Comparison of ENCODE assay signal across 8 mouse cellular contexts in the genomic region with DNA sequence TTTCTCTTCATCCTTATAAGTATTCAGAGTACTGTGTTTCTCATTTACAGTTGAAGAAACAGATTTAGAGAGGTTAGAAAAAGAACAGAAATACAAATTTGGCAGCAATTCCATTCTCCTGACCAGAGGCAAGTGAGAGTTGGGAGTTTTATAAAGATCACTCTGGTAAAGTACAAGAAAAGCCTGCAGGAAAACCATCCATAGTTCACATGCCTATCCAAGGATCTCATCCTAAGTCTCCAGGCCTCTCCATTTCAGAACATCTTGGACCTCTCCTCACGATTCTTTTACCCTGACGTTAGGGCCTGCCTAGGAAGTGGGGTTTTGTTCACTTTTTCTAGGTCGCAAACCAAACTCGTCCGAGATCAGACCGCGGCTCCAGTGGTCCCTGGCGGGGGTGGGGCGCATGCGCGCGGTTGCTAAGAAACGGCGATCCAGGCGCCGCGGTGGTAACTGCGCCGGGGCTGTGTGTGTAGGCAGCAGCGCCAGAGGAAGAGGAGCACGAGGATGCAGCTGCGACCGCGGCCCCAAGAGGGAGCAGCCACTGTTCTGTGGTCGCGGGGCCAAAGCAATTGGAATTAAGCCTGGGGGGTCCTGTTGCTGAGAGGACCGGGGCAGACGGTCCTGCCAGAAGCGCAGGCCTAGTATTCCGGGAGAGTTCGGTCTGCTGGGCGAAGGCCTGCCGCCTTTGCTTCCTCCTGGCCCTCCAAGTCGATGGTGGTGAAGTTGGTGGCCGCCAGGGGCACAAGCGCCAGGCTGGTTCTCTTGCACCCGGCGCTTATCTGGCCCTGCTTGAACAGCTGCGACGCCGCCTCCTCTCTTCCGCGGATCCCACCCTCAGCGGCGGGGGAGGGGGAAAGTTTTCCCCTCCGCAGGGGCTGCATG. TPM values are rescaled to one million over a fixed set of nuclear protein-coding genes. Genes with fewer than 3 reads are reported as not detected.
DNase-seq lines count a peak whose midpoint lies in the region; ATAC-seq lines count a peak whose summit lies in the region.

A gene (plus strand): TSS at position 452 of the 885 bp plus-strand sequence.

- DNase-seq in R1 (ENCODE audit: low read depth, low spot score), result peak; percentile 80
- DNase-seq in cerebellum, postnatal 10 days, result peak; percentile 80 to 88
- peak; percentile 57 to 67 for DNase-seq in frontal cortex, postnatal 14 days (ENCODE audit: low spot score in 2 of 2)
- DNase-seq in layer of hippocampus, postnatal 10 days (ENCODE audit: low spot score in 2 of 2), result peak; percentile 72 to 79
- DNase-seq in ovary, postnatal 14 days (ENCODE audit: low spot score), result peak; percentile 38
- DNase-seq in thymus, postnatal 25 days, result peak; percentile 79

- no peaks in the 10 kb centered on the region for H3K36me3 ChIP-seq in hindbrain, embryonic 12.5 days
- no peaks in the 10 kb centered on the region for H3K36me3 ChIP-seq in lung, embryonic 16.5 days (ENCODE audit: control insufficient read depth, insufficient read depth, low read length)

- no peaks in the 10 kb centered on the region for H3K4me1 ChIP-seq in hindbrain, embryonic 12.5 days
- no peaks in the 10 kb centered on the region for H3K4me1 ChIP-seq in lung, embryonic 16.5 days (replicated peaks; ENCODE audit: control insufficient read depth, insufficient read depth, low read length)

- H3K27ac ChIP-seq in hindbrain, embryonic 12.5 days, result peak within 1 kb of the TSS; percentile 81
- 0 out of 2 replicates have a peak within 1 kb of the TSS, but pooled peaks have one; percentile 30 for H3K27ac ChIP-seq in lung, embryonic 16.5 days (ENCODE audit: low read length)

- peak within 1 kb of the TSS; percentile 51 for H3K4me2 ChIP-seq in hindbrain, embryonic 12.5 days (replicated peaks)
- H3K4me2 ChIP-seq in lung, embryonic 16.5 days (ENCODE audit: low read depth, low read length), result peak within 1 kb of the TSS; percentile 60

- no peaks in the 10 kb centered on the region for H3K27me3 ChIP-seq in hindbrain, embryonic 12.5 days
- no peaks in the 10 kb centered on the region for H3K27me3 ChIP-seq in lung, embryonic 16.5 days (ENCODE audit: control insufficient read depth, insufficient read depth, low read depth, low read length)

- ATAC-seq in hindbrain, embryonic 12.5 days (ENCODE audit: low FRiP score), result peak; percentile 99
- peak; percentile 99 for ATAC-seq in lung, embryonic 16.5 days (ENCODE audit: low read depth)

- 17% methylated on average over 42 of the region's 46 CpGs for WGBS in hindbrain, embryonic 12.5 days
- 24% methylated on average over 37 of the region's 46 CpGs for WGBS in lung, embryonic 16.5 days

- H3K4me3 ChIP-seq in hindbrain, embryonic 12.5 days, result peak within 1 kb of the TSS; percentile 45
- H3K4me3 ChIP-seq in lung, embryonic 16.5 days (ENCODE audit: low read length), result peak within 1 kb of the TSS; percentile 56

- H3K9ac ChIP-seq in hindbrain, embryonic 12.5 days, result 0 out of 2 replicates have a peak within 1 kb of the TSS, but pooled peaks have one; percentile 41
- peak within 1 kb of the TSS; percentile 61 for H3K9ac ChIP-seq in lung, embryonic 16.5 days (ENCODE audit: low read length)

- H3K9me3 ChIP-seq in hindbrain, embryonic 12.5 days (replicated peaks), result no peaks in the 10 kb centered on the region
- no peaks in the 10 kb centered on the region for H3K9me3 ChIP-seq in lung, embryonic 16.5 days (ENCODE audit: control insufficient read depth, low read length)

RNA-seq across cellular contexts. Expression of the gene that starts here (rescaled TPM):
- 3.7 and 4.4 TPM in 2 replicates for polyA plus RNA-seq in hindbrain, embryonic 12.5 days (2016; fragmentation: Nextera tagmentation; extraction: Ambion mirVana)
- total RNA-seq in layer of hippocampus, postnatal 10 days (2021), result 10 to 100 TPM; 24.4 to 24.5 TPM
- 2.1 TPM in 2 replicates for polyA plus RNA-seq in lung, embryonic 16.5 days (2015; fragmentation: Nextera tagmentation; extraction: Ambion mirVana)

Comparison
In these comparisons a context has a peak if more than half of its experiments do, and no peak if none do; other contexts are left out.
1. Peak in every context shown above with its lines: DNase-seq, ATAC-seq, H3K4me3 ChIP-seq and H3K27ac ChIP-seq.